Mouse (Mus musculus): Measurements from ENCODE around the gene Dennd6b.

DNA sequence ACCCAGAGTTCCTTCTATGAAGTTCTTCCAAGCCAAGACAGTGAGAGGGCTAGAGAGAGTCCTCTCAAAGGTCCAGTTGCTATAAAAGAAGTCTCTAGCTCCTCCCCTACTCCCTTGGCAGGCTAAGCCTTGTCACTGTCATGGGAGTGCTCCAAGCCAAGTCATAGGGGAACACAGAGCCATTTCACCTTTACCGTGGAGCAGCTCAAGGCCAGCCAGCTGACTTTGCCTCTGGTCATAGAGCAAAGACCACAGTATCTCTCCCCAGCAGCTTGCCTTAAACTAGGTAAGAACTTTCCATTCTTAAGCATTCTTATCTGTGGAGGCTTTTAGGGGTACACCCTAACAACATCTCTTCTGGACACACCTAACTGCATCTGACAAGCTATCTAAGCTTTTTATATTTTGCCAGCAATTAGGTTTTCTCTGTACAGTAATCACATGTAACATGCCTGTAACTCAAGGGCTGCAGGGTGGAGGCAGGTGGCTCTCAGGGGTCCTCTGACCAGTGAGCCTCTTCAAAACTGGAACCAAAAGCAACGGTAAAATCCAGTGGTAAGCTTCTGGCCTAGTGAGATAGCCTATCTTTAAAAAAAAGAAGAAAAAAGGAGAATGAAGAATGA, 19.4 kb upstream of the Dennd6b start:
- TF ChIP-seq POLR2A (IDR thresholded peaks at IDR 0.05; ENCODE audit: low read depth, low read length) (no peak), CTCF (IDR thresholded peaks at IDR 0.05; ENCODE audit: extremely low read depth, insufficient read length, insufficient replicate concordance, low read depth, low read length) (no peak)

Data from small intestine, adult 2 months (tissue).